Mouse (Mus musculus): ENCODE results near the gene Traf3ip2.

Gene Traf3ip2

DNA sequence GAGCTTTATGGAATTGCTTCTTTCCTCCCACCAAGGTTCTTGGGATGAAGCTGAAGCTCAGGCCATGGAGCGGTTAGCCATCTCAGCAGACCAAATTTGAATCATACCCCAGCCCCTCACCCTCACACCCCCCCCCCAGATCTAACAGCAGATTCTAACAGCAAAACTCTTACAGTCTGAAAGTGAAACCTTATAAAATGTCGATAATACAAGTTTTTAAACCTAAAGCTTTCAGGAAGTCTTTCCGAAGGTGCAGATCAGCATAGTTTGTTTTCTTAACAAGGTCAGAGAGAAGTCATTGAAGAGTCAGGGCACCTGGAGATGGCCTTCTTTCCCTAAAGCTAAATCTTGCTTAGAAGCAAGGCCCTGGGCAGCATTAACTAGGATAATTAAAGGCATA is 53.3 kb downstream of the Traf3ip2 start:
- in situ Hi-C loops (cut with MboI; ENCODE audit: unreplicated experiment in 2 of 2): no loop called here

DNA sequence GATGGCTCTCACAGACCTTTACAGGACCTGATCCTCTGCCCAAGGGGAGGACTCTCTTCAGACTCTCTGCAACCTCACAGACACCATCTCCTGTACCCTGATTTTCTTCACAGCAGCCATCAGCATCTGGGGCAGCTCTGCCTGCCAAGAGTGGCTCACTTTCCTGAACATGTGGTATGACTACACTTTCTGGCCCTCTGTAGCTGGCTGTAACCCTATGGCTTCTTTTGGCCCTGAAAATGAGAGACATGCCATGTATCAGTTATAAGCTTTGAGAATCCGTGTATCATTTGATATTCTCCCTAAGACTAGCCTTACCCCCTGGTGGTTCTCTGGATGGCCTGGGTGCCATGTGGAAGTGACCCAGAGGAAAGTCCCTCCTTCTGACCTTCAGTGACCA is 58.7 kb downstream of the Traf3ip2 start:
- in situ Hi-C loops (cut with MboI; ENCODE audit: unreplicated experiment in 2 of 2): no loop called here

DNA sequence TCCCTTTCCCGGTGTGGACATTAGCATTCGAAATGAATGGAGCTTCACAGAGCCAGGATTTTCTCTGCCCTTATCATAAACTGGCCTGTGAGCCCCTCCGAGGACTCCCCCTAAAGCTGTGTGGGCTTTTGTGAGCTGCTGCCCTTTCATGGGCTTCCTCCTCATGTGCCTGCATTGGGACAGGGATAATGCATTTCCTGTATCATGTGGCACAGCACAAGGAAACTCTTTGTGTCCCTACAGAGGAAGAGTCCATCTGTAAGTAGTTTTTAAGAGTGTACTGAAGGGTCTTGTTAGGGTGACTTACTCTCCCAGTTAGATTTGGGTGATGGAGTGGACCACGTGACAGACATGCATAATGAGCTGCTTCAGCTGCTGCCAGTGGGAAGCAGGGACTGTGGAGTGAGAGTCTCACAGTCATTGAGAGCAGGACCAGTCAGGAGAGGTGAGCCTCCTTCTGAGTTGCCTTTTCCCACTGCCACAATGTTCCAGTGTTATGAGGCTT is 59.9 kb downstream of the Traf3ip2 start:
- in situ Hi-C loops (cut with MboI; ENCODE audit: unreplicated experiment in 2 of 2): no loop called here

DNA sequence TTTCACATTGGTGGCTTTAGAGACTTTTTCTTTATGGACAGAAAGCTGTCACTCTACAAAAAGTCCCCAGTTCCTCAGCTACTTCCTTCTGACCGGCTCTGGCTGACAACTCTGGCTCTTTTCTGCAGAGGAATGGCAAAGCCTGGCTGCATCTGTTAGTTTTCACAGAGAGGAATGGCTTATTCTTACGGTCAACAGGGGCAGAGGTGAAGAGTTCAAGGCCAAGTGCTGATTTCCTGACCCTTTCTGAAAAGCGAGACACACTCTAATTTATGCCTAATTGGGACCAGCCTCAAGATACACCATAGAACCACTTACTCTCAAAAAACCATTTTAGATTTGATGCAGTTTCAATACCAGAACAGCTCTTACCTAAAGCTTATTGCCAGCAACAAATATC is 61.4 kb downstream of the Traf3ip2 start:
- in situ Hi-C loops (cut with MboI; ENCODE audit: unreplicated experiment in 2 of 2): no loop called here

DNA sequence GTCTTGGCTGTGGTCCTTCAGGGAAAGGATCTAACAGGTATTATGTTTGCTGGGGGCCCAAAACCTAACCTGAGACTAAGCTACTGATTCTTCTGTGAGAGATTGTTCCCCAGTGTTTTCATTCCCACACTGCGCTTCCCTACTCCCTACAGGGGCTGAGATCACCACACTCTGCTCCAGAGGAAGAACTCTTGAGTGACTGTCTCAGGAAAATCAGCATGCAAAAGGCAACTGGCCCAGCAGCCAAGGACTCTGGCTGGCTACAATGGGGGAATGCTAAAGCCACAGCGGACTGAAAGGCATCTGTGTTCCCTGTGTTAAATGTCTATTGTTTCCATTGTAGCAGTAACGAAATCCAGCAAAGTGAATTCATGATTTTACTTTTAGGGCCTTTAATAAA is 62.0 kb downstream of the Traf3ip2 start:
- in situ Hi-C loops (cut with MboI; ENCODE audit: unreplicated experiment in 2 of 2): no loop called here

DNA sequence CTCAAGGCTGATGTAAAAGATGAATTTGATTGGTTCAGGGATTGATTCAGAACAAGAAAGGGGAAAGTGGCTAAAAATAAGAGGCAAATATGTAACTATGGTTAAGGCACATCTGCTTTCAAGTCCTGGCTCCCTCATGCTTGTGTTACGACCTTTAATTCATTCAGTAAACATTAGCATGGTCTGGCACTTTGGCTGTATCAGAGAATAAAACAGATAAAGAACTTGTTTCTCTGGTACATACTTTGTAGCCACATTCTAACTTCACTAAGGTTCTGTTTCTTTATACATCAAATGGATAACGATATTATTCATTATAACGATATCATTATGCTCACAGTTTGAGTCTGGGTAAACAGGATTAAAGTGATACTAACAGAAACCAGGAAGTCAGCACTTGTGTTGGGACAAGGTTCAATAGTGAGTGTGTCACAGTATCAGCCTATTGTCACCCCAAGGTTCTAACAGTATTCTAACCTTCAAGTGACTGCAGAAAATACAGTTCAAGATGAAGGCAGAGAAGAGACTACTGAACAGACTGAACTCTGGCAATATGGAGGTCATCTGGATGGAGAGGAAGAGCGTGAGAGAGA is 65.6 kb downstream of the Traf3ip2 start:
- in situ Hi-C loops (cut with MboI; ENCODE audit: unreplicated experiment in 2 of 2): no loop called here

DNA sequence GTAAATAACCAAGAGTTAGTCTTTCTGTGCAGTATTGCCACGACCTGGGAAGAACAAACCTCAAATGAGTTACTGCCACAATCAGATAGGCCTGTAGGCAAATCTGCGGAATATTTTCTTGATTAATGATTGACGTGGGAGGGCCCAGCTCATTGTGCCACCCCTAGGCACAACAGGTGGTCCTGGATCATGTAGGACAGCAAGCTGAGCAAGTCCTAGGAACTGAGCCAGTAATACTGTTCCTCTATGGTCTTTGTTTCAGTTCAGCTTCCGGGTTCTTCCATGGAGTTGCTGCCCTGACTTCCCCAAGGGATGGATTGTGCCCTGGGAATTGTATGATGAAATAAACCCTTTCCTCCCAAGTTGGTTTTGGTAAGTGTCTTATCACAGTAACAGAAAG is 68.3 kb downstream of the Traf3ip2 start:
- in situ Hi-C loops (cut with MboI; ENCODE audit: unreplicated experiment in 2 of 2): no loop called here

DNA sequence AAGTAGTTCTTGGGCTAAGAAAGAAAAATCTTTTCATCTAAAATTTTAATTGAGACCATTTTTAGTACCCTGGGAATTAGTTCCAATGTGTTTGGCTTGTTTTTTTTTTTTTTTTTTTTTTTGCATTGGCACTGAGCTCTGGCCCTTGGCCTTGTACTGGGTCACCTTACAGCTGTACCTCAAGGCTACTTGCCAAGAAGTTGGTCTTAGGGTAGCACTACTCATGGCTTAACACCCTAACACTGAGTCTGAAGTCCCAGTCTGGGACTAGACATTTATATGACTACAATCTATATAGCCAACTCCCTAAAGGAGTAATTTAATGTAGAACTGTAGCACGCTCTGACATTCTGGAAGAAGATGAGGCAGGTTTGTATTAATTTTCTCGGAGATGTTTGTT is 69.8 kb downstream of the Traf3ip2 start:
- in situ Hi-C loops (cut with MboI; ENCODE audit: unreplicated experiment in 2 of 2): no loop called here

DNA sequence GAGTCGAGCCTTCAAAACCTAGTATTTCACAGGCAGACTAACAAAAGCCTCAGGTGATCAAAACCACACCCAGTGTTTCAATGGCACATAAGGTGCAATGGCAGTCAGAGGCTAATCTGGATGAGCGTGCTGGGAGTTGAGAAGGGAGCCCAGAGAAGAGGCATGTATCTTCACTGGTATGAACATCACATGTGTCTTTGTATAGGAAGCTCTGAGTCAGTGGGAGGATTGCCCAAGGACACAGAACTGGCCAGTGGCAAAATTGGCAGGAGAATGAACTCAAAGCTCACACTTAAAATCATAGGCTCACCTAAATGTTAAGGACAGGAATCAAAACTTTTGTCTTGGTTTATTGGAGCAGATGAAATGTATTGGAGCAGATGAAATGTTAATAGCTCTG is 70.7 kb downstream of the Traf3ip2 start:
- in situ Hi-C loops (cut with MboI; ENCODE audit: unreplicated experiment in 2 of 2): no loop called here

DNA sequence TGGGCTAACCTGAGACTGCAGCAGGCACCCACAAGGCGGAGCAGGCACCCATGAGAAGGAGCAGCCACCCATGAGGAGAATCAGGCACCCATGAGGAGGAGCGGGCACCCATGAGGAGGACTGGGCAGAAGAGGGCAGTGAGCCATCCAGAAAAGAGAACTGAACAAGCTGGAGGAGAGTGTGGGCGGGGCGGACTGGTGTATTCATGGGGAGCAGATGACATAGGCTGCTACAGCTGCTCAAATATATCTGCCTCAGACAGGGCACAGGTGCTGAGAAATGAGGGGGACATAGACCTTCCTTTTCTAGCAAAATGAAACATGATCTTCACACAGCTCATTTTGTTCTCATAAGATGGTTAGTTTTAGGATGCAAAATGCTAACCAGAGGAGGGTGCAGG is 74.1 kb downstream of the Traf3ip2 start:
- in situ Hi-C loops (cut with MboI; ENCODE audit: unreplicated experiment in 2 of 2): no loop called here

DNA sequence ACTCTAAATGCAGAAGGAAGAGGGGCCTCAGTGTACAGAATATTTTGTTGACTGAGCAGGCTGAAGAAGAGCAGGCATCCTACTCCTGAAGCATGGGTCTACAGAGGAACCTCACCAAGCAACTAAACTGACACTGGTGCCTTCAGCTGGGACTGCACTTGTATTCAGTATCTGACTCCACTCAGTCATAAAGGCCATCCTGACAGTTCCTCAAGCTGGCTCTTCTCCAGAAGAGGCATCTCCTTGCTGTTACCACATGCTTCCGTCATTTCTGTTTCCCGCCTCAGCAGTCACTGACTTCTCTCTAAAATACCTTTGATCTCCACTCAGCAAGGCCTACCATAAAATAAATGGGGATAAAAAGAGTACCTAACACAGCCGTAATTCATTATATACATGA is 75.1 kb downstream of the Traf3ip2 start:
- in situ Hi-C loops (cut with MboI; ENCODE audit: unreplicated experiment in 2 of 2): no loop called here

DNA sequence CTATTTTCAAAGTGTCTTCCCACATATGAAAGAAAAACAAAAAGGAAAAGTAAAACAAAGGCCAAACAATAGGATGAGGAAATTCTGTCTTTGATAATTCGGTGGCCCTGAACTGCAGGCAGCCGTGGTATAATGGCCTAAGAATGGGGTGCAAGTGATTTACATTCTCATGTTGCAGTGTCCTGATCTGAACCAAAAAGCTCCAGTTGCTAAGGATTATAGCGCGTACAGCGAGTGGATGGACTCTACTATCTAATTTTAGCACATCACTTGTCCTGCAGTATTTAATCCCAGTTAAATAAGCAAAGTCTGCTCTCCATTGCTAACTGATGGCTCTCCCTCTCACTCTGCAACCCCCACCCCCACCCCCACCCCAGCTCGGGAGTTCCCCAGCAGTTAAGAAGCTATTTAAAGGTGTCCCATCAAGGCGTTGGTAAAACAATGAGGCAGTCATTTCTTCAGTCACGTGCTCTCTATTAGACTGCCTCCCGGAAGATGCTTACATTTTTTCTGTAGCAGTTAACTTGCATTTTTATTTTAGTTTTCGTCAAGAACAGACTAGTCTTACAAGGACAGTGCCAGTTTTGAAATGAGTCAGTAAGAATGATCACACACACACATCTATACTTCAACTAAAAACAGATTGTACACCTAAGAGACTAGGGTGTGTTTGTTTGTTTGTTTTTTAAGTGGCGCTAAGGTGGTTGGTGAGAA is 78.8 kb downstream of the Traf3ip2 start:
- in situ Hi-C loops (cut with MboI; ENCODE audit: unreplicated experiment in 2 of 2): no loop called here

DNA sequence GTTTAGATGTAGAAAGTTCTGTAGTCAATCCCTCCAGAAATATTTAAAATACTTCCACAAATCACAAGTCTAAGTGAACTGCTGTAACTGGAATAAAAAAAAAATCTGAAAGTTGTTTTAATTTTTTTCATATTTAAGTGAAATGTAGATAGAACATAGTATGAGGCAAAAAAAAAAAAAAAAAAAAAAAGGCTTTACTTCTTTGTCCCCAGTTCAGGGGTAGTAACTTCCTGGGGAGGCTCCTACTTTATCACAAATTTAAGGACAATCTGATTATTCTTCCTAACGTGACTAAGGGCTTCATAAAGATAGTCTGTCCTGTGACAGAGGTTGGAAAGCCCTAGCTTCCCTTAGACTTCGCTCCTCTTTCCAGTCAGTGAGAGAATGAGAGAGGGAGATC is 79.4 kb downstream of the Traf3ip2 start:
- in situ Hi-C loops (cut with MboI; ENCODE audit: unreplicated experiment in 2 of 2): no loop called here
